Mouse (Mus musculus) megakaryocyte, embryonic 14.5 days (primary cell): ENCODE measurements around the gene Prelp.

ENCODE experiments used
- FLI1 ChIP-seq: IDR thresholded peaks from 2 replicates; pipeline ENCODE4 v1.6.1; 2012; ENCODE audit warnings: low read length, inconsistent platforms, mixed read lengths
- GATA1 ChIP-seq: IDR thresholded peaks from 3 replicates; pipeline ENCODE4 v1.6.1; 2012; ENCODE audit warnings: mixed read lengths, low read length, inconsistent platforms, borderline replicate concordance

GRCm38 (mm10) chr1:133884090-133884489 lies 37.1 kb downstream of the Prelp start:
- TF ChIP-seq GATA1 (no peak), FLI1 (no peak)
